Mouse (Mus musculus): ENCODE data around the gene Suox. TPM values are rescaled to one million over a fixed set of nuclear protein-coding genes. Genes with fewer than 3 reads are reported as not detected.

Gene Suox
- polyA plus RNA-seq, 1 experiment: 10.4 TPM

DNA sequence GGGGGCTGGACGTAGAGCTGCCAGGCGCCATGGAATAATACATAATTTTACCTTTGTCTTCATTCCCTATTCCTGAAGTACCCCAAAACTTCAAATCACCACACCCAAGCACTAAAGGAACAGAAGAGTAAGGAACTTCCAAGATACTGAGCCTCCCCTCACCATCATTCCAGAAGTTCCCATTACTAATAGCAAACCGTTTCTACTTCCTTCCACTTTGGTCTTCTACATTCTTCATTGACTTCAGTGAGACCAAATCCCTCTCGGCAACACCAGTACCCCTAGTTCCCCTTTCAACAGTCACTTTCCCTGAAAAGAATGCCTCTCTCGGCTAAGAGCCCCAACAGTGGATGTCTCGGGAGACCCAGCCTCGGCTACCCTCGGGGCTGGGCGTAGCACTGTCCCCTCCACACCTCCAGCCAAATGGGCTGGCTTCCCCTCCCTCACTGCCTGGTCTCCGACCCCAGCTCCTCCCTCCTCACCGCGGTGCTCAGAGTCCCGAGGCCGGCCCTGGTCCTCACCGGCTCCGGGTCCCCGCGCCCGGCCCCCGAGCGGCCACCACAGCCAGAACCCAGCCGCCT lies 21.6 kb upstream of the Suox start:
- Histone ChIP-seq H3K4me1 (ENCODE audit: control insufficient read depth, insufficient read depth, insufficient read length, low read length) (peaks cover 7% of the 10 kb centered on the region; the same call in 1 of the 2 replicates), H3K27me3 (ENCODE audit: control insufficient read depth, insufficient read depth, low read length) (no peaks in the 10 kb centered on the region), H3K36me3 (ENCODE audit: control insufficient read depth, insufficient read depth, low read length) (0 out of 2 replicates have a peak, but pooled peaks cover 1% of the 10 kb centered on the region), H3K27ac (ENCODE audit: insufficient read depth, low read depth, low read length) (peak overlapping the region; percentile 78), H3K4me3 (ENCODE audit: low read depth, low read length) (peak overlapping the region; percentile 92)
- 2% methylated on average over 22 of the region's 22 CpGs for WGBS
- TF ChIP-seq POLR2A (IDR thresholded peaks at IDR 0.05; ENCODE audit: low read depth, low read length) (no peak), CTCF (IDR thresholded peaks at IDR 0.05; ENCODE audit: extremely low read depth, insufficient read length, insufficient replicate concordance, low read depth, low read length) (no peak)

DNA sequence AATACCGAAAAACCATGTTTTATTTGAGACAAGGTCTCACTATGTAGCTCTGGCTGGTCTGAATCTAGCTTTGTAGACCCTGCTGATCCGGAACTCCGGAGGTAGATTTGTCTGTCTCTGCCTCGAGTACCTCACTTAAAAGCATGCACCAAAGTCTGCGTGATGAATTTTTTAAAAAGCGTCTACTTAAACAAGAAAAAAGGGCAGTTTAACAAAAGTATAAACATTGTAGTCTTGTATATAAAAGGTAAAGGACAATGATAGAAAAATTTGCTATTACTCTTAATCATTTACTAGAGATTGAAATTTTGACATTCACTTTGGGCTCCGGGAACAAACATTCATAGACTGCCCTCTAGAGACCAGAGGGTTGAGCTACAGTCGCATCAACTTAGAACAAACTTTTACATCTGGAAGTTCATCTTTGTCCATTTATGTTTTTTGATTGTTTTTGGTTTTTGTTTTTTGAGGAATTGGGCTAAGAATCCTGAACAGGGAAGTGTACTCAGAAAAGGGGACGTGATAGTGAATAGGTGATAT lies 666 bp upstream of the Suox start:
- Histone ChIP-seq H3K27me3 (ENCODE audit: control insufficient read depth, insufficient read depth, low read length) (no peaks in the 10 kb centered on the region), H3K4me3 (ENCODE audit: low read depth, low read length) (peak overlapping the region; percentile 69), H3K27ac (ENCODE audit: insufficient read depth, low read depth, low read length) (peak overlapping the region; percentile 22; the same call in 1 of the 2 replicates), H3K36me3 (ENCODE audit: control insufficient read depth, insufficient read depth, low read length) (peaks cover 5% of the 10 kb centered on the region; the same call in 1 of the 2 replicates), H3K4me1 (ENCODE audit: control insufficient read depth, insufficient read depth, insufficient read length, low read length) (peaks cover 3% of the 10 kb centered on the region; the same call in 1 of the 2 replicates)
- under 1% methylated on average over 9 of the region's 9 CpGs for WGBS
- TF ChIP-seq CTCF (IDR thresholded peaks at IDR 0.05; ENCODE audit: extremely low read depth, insufficient read length, insufficient replicate concordance, low read depth, low read length): no peak
- TF ChIP-seq POLR2A (IDR thresholded peaks at IDR 0.05; ENCODE audit: low read depth, low read length): no peak

DNA sequence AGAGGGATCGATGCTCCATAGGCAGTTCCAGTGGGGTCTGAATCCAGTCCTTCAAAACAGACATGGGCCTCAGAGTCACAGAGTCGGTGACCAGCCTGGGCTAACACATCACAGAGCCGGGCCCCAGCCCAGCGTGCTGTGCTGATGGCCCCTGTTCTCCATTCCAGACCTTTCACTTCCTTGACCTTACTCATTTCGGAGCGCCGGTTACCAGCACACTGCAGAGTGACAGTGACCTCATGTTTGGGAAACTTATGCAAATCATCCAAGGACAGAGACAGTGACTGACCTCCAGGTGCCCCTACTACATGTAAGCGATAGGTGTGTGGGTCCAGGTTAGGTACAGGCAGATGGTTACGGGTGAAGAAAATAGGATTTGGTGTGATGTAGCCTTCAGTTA lies 2.7 kb downstream of the Suox start:
- TF ChIP-seq POLR2A (IDR thresholded peaks at IDR 0.05; ENCODE audit: low read depth, low read length) (no peak), CTCF (IDR thresholded peaks at IDR 0.05; ENCODE audit: extremely low read depth, insufficient read length, insufficient replicate concordance, low read depth, low read length) (no peak)
- 98% methylated on average over 9 of the region's 9 CpGs for WGBS

DNA sequence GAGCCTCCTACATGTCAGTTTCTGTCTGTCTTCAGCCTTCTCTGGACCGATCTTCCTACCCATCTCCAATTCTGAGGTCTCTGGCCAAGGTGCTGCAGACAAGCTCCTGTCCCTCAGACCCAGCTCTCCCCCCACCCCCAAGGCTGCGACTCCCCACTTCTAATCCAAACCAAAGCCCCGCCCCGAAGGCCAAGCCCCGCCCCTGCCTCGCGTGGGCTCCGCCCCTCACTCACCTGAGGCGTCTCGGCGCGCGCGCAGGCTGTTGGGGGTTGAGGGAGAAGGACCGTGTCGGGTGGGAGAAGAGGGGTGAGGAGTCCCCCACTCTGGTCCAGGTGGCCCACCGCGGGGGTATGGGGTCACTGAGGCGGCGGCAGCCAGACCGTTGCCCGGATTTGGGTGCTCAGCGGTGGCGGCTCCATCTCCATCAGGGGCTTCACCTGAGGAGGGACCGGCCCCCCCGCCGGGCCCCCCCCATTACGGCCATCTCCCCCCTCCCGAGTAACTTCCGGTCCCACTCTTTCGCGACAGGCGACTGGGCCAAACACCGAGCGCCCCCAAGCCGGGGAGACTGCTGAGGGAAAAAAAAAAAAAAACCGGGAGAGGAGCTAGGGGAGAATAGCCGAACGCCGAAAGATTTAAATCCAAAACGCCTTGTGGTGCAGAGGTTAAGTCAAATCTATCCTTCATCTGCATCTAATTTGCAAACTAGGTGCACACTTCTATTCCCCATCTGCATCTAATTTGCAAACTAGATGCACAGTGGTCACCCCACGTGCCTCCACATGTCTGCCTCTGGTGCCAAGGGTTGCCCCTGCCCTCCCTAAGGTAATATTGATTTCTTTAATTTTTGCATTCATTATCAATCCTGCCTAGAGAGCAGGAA lies 4.8 kb downstream of the Suox start:
- Histone ChIP-seq H3K4me3 (ENCODE audit: low read depth, low read length) (peak overlapping the region; percentile 86), H3K27ac (ENCODE audit: insufficient read depth, low read depth, low read length) (no peak overlapping the region), H3K4me1 (ENCODE audit: control insufficient read depth, insufficient read depth, insufficient read length, low read length) (peaks cover 3% of the 10 kb centered on the region; the same call in 1 of the 2 replicates), H3K27me3 (ENCODE audit: control insufficient read depth, insufficient read depth, low read length) (no peaks in the 10 kb centered on the region), H3K36me3 (ENCODE audit: control insufficient read depth, insufficient read depth, low read length) (no peaks in the 10 kb centered on the region)
- 1% methylated on average over 42 of the region's 42 CpGs for whole genome bisulfite sequencing
- TF ChIP-seq CTCF (IDR thresholded peaks at IDR 0.05; ENCODE audit: extremely low read depth, insufficient read length, insufficient replicate concordance, low read depth, low read length): no peak
- no peak for TF ChIP-seq POLR2A (IDR thresholded peaks at IDR 0.05; ENCODE audit: low read depth, low read length)

More for the DNA sequence above, 2.7 kb downstream of the Suox start:
- no peaks in the 10 kb centered on the region for H3K27me3 ChIP-seq (ENCODE audit: control insufficient read depth, insufficient read depth, low read length)
- no peak overlapping the region for H3K4me3 ChIP-seq (ENCODE audit: low read depth, low read length)
- H3K4me1 ChIP-seq (ENCODE audit: control insufficient read depth, insufficient read depth, insufficient read length, low read length): peaks cover 3% of the 10 kb centered on the region; the same call in 1 of the 2 replicates
- H3K36me3 ChIP-seq (ENCODE audit: control insufficient read depth, insufficient read depth, low read length): no peaks in the 10 kb centered on the region
- no peak overlapping the region for H3K27ac ChIP-seq (ENCODE audit: insufficient read depth, low read depth, low read length)

DNA sequence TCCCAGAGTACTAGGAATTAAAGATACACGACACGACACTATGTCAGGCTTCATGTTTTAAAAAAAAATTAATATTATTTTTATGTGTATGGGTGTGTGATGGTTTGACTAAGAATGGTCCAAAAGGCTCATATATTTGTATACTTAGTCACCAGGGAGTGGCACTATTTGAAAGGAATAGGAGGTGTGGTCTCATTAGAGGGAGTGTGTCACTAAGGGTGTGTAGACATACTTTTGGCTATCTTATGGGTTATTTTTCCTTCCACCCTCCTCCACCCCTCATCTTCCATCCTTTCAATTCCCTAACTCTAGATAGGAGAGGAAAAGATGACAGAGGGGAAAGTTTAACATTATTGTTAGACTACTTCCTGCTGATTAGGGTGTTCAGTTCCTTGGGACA lies 8.1 kb downstream of the Suox start:
- Histone ChIP-seq H3K36me3 (ENCODE audit: control insufficient read depth, insufficient read depth, low read length) (no peaks in the 10 kb centered on the region), H3K27me3 (ENCODE audit: control insufficient read depth, insufficient read depth, low read length) (no peaks in the 10 kb centered on the region), H3K4me1 (ENCODE audit: control insufficient read depth, insufficient read depth, insufficient read length, low read length) (no peaks in the 10 kb centered on the region), H3K4me3 (ENCODE audit: low read depth, low read length) (no peak overlapping the region), H3K27ac (ENCODE audit: insufficient read depth, low read depth, low read length) (no peak overlapping the region)
- WGBS: 94% methylated on average over 2 of the region's 2 CpGs
- no peak for TF ChIP-seq CTCF (IDR thresholded peaks at IDR 0.05; ENCODE audit: extremely low read depth, insufficient read length, insufficient replicate concordance, low read depth, low read length)
- no peak for TF ChIP-seq POLR2A (IDR thresholded peaks at IDR 0.05; ENCODE audit: low read depth, low read length)

DNA sequence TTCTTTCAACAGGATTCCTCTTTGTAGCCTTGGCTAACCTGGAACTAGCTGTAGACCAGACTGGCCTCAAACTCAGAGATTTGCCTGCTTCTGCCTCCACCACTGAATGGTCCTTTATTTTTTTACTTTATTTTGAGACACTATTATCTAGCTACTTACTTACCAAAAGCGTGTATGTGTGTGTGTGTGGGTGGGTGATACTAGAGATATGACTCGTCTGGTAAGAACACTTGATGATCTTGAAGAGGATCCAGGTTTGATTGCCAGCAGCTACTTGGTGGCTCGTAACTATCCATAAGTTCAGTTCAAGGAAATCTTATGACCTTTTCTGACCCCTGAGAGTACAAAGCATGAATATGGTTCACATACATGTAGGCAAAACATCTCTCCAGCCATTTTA lies 8.6 kb downstream of the Suox start:
- no peaks in the 10 kb centered on the region for H3K4me1 ChIP-seq (ENCODE audit: control insufficient read depth, insufficient read depth, insufficient read length, low read length)
- no peaks in the 10 kb centered on the region for H3K36me3 ChIP-seq (ENCODE audit: control insufficient read depth, insufficient read depth, low read length)
- TF ChIP-seq CTCF (IDR thresholded peaks at IDR 0.05; ENCODE audit: extremely low read depth, insufficient read length, insufficient replicate concordance, low read depth, low read length) (no peak), POLR2A (IDR thresholded peaks at IDR 0.05; ENCODE audit: low read depth, low read length) (no peak)
- no peak overlapping the region for H3K4me3 ChIP-seq (ENCODE audit: low read depth, low read length)
- H3K27ac ChIP-seq (ENCODE audit: insufficient read depth, low read depth, low read length): no peak overlapping the region
- WGBS: 69% methylated on average over 3 of the region's 3 CpGs
- H3K27me3 ChIP-seq (ENCODE audit: control insufficient read depth, insufficient read depth, low read length): no peaks in the 10 kb centered on the region

DNA sequence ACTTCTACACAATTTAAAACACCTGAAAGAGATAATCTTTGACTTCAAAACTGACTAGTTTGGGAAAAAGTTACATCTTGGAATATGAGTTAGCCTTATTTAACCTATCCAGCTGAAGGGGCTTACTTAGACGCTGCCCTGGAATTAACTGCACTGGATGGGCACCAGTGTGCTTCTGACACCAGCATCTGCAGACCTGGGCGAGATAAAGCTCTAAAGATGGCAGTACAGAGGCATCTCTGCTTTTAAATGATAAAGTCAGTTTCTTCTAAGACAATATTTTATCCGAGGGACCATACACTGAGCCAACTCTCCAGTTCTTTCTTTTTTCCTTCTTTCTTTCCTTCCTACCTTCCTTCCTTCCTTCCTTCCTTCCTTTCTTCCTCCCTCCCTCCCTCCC lies 9.1 kb downstream of the Suox start:
- H3K4me1 ChIP-seq (ENCODE audit: control insufficient read depth, insufficient read depth, insufficient read length, low read length): no peaks in the 10 kb centered on the region
- no peaks in the 10 kb centered on the region for H3K36me3 ChIP-seq (ENCODE audit: control insufficient read depth, insufficient read depth, low read length)
- WGBS: 77% methylated on average over 3 of the region's 3 CpGs
- no peaks in the 10 kb centered on the region for H3K27me3 ChIP-seq (ENCODE audit: control insufficient read depth, insufficient read depth, low read length)
- TF ChIP-seq POLR2A (IDR thresholded peaks at IDR 0.05; ENCODE audit: low read depth, low read length): no peak
- TF ChIP-seq CTCF (IDR thresholded peaks at IDR 0.05; ENCODE audit: extremely low read depth, insufficient read length, insufficient replicate concordance, low read depth, low read length): no peak
- no peak overlapping the region for H3K27ac ChIP-seq (ENCODE audit: insufficient read depth, low read depth, low read length)
- no peak overlapping the region for H3K4me3 ChIP-seq (ENCODE audit: low read depth, low read length)
